8 mouse cellular contexts compared by ENCODE assay signal in the genomic region with DNA sequence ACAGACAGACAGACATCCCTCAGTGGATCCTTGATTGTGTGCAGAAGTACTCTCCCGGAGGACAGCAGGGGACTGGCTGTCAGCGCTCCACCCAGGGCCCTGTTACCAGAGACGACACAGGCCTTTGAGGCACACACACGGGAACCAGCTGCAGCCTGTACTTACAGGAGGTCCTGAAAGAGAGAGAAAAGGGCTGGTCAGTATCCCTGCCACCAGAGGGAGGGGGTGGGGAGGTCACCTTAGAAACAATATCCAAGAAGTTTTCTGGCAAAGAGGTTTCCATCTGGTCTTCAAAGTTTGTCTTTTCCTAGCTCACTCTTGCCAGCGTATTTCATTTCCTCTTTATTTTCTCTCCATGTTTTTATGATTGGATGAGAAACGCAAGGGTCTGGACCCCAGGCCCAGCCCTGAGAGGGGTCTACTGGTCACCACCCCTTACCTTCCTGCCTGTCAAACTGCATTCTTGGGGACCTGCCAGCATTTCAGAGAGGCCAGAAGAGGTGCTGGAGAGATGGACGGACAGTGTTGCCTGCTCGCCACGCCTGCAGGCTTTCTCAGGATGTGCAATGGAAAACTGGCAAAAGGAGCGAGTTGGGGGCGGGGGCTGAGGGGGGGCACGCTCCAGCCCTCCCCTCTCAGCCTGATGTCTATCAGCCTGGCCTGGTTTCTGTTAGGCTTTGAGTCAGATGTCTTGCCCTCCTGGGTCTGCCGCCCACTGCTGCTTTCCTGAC. TPM values are rescaled to one million over a fixed set of nuclear protein-coding genes. Genes with fewer than 3 reads are reported as not detected.
DNase-seq lines count a peak whose midpoint lies in the region; ATAC-seq lines count a peak whose summit lies in the region.

No protein-coding gene starts in this region.

- peaks cover 6% of the 10 kb centered on the region for H3K36me3 ChIP-seq in heart, embryonic 16.5 days (ENCODE audit: control insufficient read depth, insufficient read depth)
- peaks cover 8% of the 10 kb centered on the region for H3K36me3 ChIP-seq in lung, embryonic 16.5 days (ENCODE audit: control insufficient read depth, insufficient read depth, low read length)

- ATAC-seq in heart, embryonic 16.5 days (replicated peaks; ENCODE audit: extremely low read depth, insufficient read depth, low FRiP score), result peak; percentile 53
- ATAC-seq in lung, embryonic 16.5 days (ENCODE audit: low read depth), result peak; percentile 84

- peak overlapping the region; percentile 43 for H3K9ac ChIP-seq in heart, embryonic 16.5 days (ENCODE audit: low read length)
- H3K9ac ChIP-seq in lung, embryonic 16.5 days (ENCODE audit: low read length), result peak overlapping the region; percentile 32; the same call in 1 of the 2 replicates

- peak overlapping the region; percentile 82 for H3K27ac ChIP-seq in heart, embryonic 16.5 days (ENCODE audit: low read length)
- H3K27ac ChIP-seq in lung, embryonic 16.5 days (ENCODE audit: low read length), result peak overlapping the region; percentile 87

- peak overlapping the region; percentile 49 for H3K4me2 ChIP-seq in heart, embryonic 16.5 days (ENCODE audit: low read depth, low read length)
- H3K4me2 ChIP-seq in lung, embryonic 16.5 days (ENCODE audit: low read depth, low read length), result peak overlapping the region; percentile 10

- 16% methylated on average over 13 of the region's 13 CpGs for WGBS in heart, embryonic 16.5 days
- 17% methylated on average over 13 of the region's 13 CpGs for WGBS in lung, embryonic 16.5 days

- peaks cover 28% of the 10 kb centered on the region for H3K4me1 ChIP-seq in heart, embryonic 16.5 days (ENCODE audit: control insufficient read depth, insufficient read depth, low read length)
- H3K4me1 ChIP-seq in lung, embryonic 16.5 days (replicated peaks; ENCODE audit: control insufficient read depth, insufficient read depth, low read length), result peaks cover 36% of the 10 kb centered on the region

- H3K4me3 ChIP-seq in heart, embryonic 16.5 days (ENCODE audit: low read length), result no peak overlapping the region; the same call in 1 of the 2 replicates
- H3K4me3 ChIP-seq in lung, embryonic 16.5 days (ENCODE audit: low read length), result no peak overlapping the region

- H3K27me3 ChIP-seq in heart, embryonic 16.5 days (ENCODE audit: control insufficient read depth, insufficient read depth, low read length), result no peaks in the 10 kb centered on the region
- H3K27me3 ChIP-seq in lung, embryonic 16.5 days (ENCODE audit: control insufficient read depth, insufficient read depth, low read depth, low read length), result no peaks in the 10 kb centered on the region

- peaks cover 11% of the 10 kb centered on the region for H3K9me3 ChIP-seq in heart, embryonic 16.5 days (replicated peaks; ENCODE audit: control insufficient read depth, low read length)
- H3K9me3 ChIP-seq in lung, embryonic 16.5 days (ENCODE audit: control insufficient read depth, low read length), result peaks cover 4% of the 10 kb centered on the region

- DNase-seq in kidney, postnatal 10 days, result peak; percentile 57
- no peak for DNase-seq in kidney, adult 9 months
- DNase-seq in embryo, embryonic 9.5 days (ENCODE audit: extremely low spot score), result peak; percentile 21
- DNase-seq in spleen, adult 18-20 months, result no peak
- no peak for DNase-seq in layer of hippocampus, postnatal 10 days (ENCODE audit: low spot score in 2 of 2)
- DNase-seq in layer of hippocampus, adult 11-12 months (ENCODE audit: low spot score), result no peak

RNA-seq across cellular contexts. Expression of a gene that starts 58.8 kb away (rescaled TPM):
- 4.2 and 6.0 TPM in 2 replicates for polyA plus RNA-seq in heart, embryonic 16.5 days (2015; fragmentation: Nextera tagmentation; extraction: Ambion mirVana)
- 25.7 and 26.5 TPM in 2 replicates for polyA plus RNA-seq in lung, embryonic 16.5 days (2015; fragmentation: Nextera tagmentation; extraction: Ambion mirVana)
- 1 to 10 TPM; 2.5 to 2.7 TPM for total RNA-seq in layer of hippocampus, postnatal 10 days (2021)

Comparison
In these comparisons a context has a peak if more than half of its experiments do, and no peak if none do; other contexts are left out.
1. DNase-seq: peak in kidney, postnatal 10 days (single experiment) and embryo, embryonic 9.5 days (single experiment); none in kidney, adult 9 months (single experiment), spleen, adult 18-20 months (0 of 2), layer of hippocampus, postnatal 10 days (0 of 2) and layer of hippocampus, adult 11-12 months (single experiment).